Mouse (Mus musculus) liver, adult 2 months (tissue): ENCODE data around the gene Hecw2.

ENCODE experiments used
- CTCF ChIP-seq: fragments of 200-500 bp; IDR thresholded peaks from 2 replicates; pipeline ENCODE4 v1.5.1; 2011; ENCODE audit warnings: low read depth, low read length, control low read depth
- POLR2A ChIP-seq: fragments of 200-500 bp; IDR thresholded peaks from 2 replicates; pipeline ENCODE4 v1.6.1; 2011; ENCODE audit warnings: low read length, control low read depth; ENCODE audit not compliant: insufficient read depth; ENCODE audit errors: extremely low read depth

DNA sequence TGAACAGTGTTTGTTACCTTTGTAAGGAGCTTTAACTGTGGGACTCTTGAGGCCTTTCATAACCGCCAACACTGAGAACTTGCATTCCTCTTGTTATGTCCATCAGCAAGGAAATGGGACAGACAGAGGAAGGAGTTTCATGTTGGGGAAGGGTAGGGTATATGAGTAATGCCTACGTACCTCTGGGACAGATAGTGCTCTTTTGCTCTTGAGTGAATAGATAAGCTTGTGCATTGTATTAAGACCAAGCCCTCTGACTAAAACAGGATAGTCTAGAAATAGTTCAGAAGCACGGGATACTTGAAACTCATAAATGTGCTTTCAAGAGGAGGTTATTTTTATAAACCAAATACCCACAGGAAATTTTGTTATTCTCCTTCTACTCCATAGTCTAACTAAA, 191.7 kb downstream of the Hecw2 start:
- no peak for TF ChIP-seq POLR2A
- TF ChIP-seq CTCF = no peak
